17 mouse cellular contexts compared by ENCODE assay signal in genomic region chr16:14449861-14450260, GRCm38 (mm10).
DNase-seq lines count a peak whose midpoint lies in the region; ATAC-seq and TF ChIP-seq lines count a peak whose summit lies in the region.
"Had no signal": no experiment of that assay in that cellular context is flagged by ENCODE, and none has a peak within 500 bp of the region (broad histone marks: within the 10 kb centered on the region; RNA-seq: fewer than 3 reads in every experiment).

No protein-coding gene starts in this region.

- 71% methylated on average over 4 of the region's 4 CpGs for WGBS in lung, adult 2 months

- H3K4me3 ChIP-seq in lung, adult 2 months (replicated peaks; ENCODE audit: extremely low read depth, low read depth, low read length): no peak overlapping the region
- H3K4me3 ChIP-seq: embryonic facial prominence, embryonic 13.5 days; heart, embryonic 15.5 days; limb, embryonic 12.5 days; liver, embryonic 12.5 days; midbrain, embryonic 10.5 days had no signal

- no peak for TF ChIP-seq CTCF in lung, adult 2 months (IDR thresholded peaks at IDR 0.05; ENCODE audit: insufficient read depth, low read length)

- intact Hi-C loops in left cerebral cortex, postnatal 36 days (cut with DNase I): no loop called here

- DNase-seq in frontal cortex, adult 2 months (ENCODE audit: extremely low spot score in 1 of 2, low spot score in 1 of 2): peak; percentile 26 to 74
- DNase-seq in frontal cortex, postnatal 14 days (ENCODE audit: low spot score in 2 of 2): no peak
- peak; percentile 29 to 57 for DNase-seq in lung, postnatal 4 days
- DNase-seq in lung, adult 2 months: no peak
- peak; percentile 42 to 45 for DNase-seq in left cerebral cortex, postnatal 36 days (ENCODE audit: low spot score in 2 of 2)
- DNase-seq in telencephalon, adult 2 months (ENCODE audit: low read depth, low spot score): peak; percentile 64
- DNase-seq in gastrocnemius, postnatal 4 days (ENCODE audit: low spot score in 2 of 2): no peak
- DNase-seq: cerebellum, adult 9-11 months; gastrocnemius, postnatal 10 days; kidney, adult 11 months had no signal

- no peak for TF ChIP-seq POLR2A in lung, adult 2 months (IDR thresholded peaks at IDR 0.05; ENCODE audit: borderline replicate concordance, extremely low read depth, low read depth, low read length)

- no peak for ATAC-seq in megakaryocyte, adult 5-6 weeks (ENCODE audit: poor library complexity, severe bottlenecking)
- ATAC-seq: forebrain, embryonic 16.5 days; liver, embryonic 12.5 days had no signal

- H3K4me1 ChIP-seq in lung, adult 2 months (ENCODE audit: control insufficient read depth, insufficient read depth, low read length): no peaks in the 10 kb centered on the region; the same call in 1 of the 2 replicates
- H3K4me1 ChIP-seq: embryonic facial prominence, embryonic 13.5 days; limb, embryonic 12.5 days; midbrain, embryonic 10.5 days had no signal

Comparison
In these comparisons a context has a peak if more than half of its experiments do, and no peak if none do; other contexts are left out.
1. DNase-seq: peak in frontal cortex, adult 2 months (2 of 2), lung, postnatal 4 days (2 of 2), left cerebral cortex, postnatal 36 days (2 of 2) and telencephalon, adult 2 months (single experiment); none in frontal cortex, postnatal 14 days (0 of 2), lung, adult 2 months (single experiment) and gastrocnemius, postnatal 4 days (0 of 2).